Mouse (Mus musculus): ENCODE measurements around the gene Txlnb. TPM values are rescaled to one million over a fixed set of nuclear protein-coding genes. Genes with fewer than 3 reads are reported as not detected.

Txlnb gene
- polyA plus RNA-seq, 1 experiment from 2014 or later = 4.2 TPM

- Histone ChIP-seq H3K36me3 (ENCODE audit: control insufficient read depth, insufficient read depth, low read length) (no peaks in the 10 kb centered on the region), H3K4me3 (ENCODE audit: low read depth, low read length) (no peak overlapping the region), H3K9me3 (ENCODE audit: control insufficient read depth, low read length) (no peaks in the 10 kb centered on the region), H3K4me1 (ENCODE audit: control insufficient read depth, insufficient read depth, low read length) (no peaks in the 10 kb centered on the region), H3K9ac (ENCODE audit: low read length) (no peak overlapping the region), H3K27ac (ENCODE audit: low read depth, low read length) (no peak overlapping the region), H3K4me2 (ENCODE audit: low read depth) (no peak overlapping the region), H3K27me3 (ENCODE audit: control insufficient read depth, insufficient read depth, low read length) (no peaks in the 10 kb centered on the region)
- ATAC-seq (ENCODE audit: insufficient read depth, low FRiP score, low TSS enrichment) (no peak), DNase-seq (ENCODE audit: low spot score) (no peak)
- WGBS = 90% methylated on average over 6 of the region's 6 CpGs
Measured at GRCm38 (mm10) chr10:17835031-17835430, 39.0 kb downstream of the Txlnb start.

- 92% methylated on average over 1 of the region's 1 CpGs for WGBS
- Histone ChIP-seq H3K9ac (ENCODE audit: low read length) (no peak overlapping the region), H3K27me3 (ENCODE audit: control insufficient read depth, insufficient read depth, low read length) (no peaks in the 10 kb centered on the region), H3K27ac (ENCODE audit: low read depth, low read length) (no peak overlapping the region), H3K4me2 (ENCODE audit: low read depth) (no peak overlapping the region), H3K36me3 (ENCODE audit: control insufficient read depth, insufficient read depth, low read length) (no peaks in the 10 kb centered on the region), H3K9me3 (ENCODE audit: control insufficient read depth, low read length) (no peaks in the 10 kb centered on the region), H3K4me3 (ENCODE audit: low read depth, low read length) (no peak overlapping the region), H3K4me1 (ENCODE audit: control insufficient read depth, insufficient read depth, low read length) (no peaks in the 10 kb centered on the region)
- no peak for ATAC-seq (ENCODE audit: insufficient read depth, low FRiP score, low TSS enrichment)
- DNase-seq (ENCODE audit: low spot score) = no peak
Measured at GRCm38 (mm10) chr10:17836275-17836674, 40.2 kb downstream of the Txlnb start.

- ATAC-seq (ENCODE audit: insufficient read depth, low FRiP score, low TSS enrichment) (no peak), DNase-seq (ENCODE audit: low spot score) (no peak)
- Histone ChIP-seq H3K4me3 (ENCODE audit: low read depth, low read length) (no peak overlapping the region), H3K4me1 (ENCODE audit: control insufficient read depth, insufficient read depth, low read length) (no peaks in the 10 kb centered on the region), H3K36me3 (ENCODE audit: control insufficient read depth, insufficient read depth, low read length) (no peaks in the 10 kb centered on the region), H3K27ac (ENCODE audit: low read depth, low read length) (no peak overlapping the region), H3K4me2 (ENCODE audit: low read depth) (no peak overlapping the region), H3K9me3 (ENCODE audit: control insufficient read depth, low read length) (no peaks in the 10 kb centered on the region), H3K9ac (ENCODE audit: low read length) (no peak overlapping the region), H3K27me3 (ENCODE audit: control insufficient read depth, insufficient read depth, low read length) (no peaks in the 10 kb centered on the region)
- 91% methylated on average over 3 of the region's 3 CpGs for WGBS
Measured at GRCm38 (mm10) chr10:17842030-17842429, 46.0 kb downstream of the Txlnb start.

- Histone ChIP-seq H3K4me1 (ENCODE audit: control insufficient read depth, insufficient read depth, low read length) (no peaks in the 10 kb centered on the region), H3K27ac (ENCODE audit: low read depth, low read length) (no peak overlapping the region), H3K27me3 (ENCODE audit: control insufficient read depth, insufficient read depth, low read length) (no peaks in the 10 kb centered on the region), H3K4me2 (ENCODE audit: low read depth) (no peak overlapping the region), H3K36me3 (ENCODE audit: control insufficient read depth, insufficient read depth, low read length) (no peaks in the 10 kb centered on the region), H3K9ac (ENCODE audit: low read length) (no peak overlapping the region), H3K9me3 (ENCODE audit: control insufficient read depth, low read length) (no peaks in the 10 kb centered on the region), H3K4me3 (ENCODE audit: low read depth, low read length) (no peak overlapping the region)
- ATAC-seq (ENCODE audit: insufficient read depth, low FRiP score, low TSS enrichment) = no peak
- DNase-seq (ENCODE audit: low spot score) = no peak
- 80% methylated on average over 4 of the region's 4 CpGs for WGBS
Measured at GRCm38 (mm10) chr10:17844781-17845537, 48.9 kb downstream of the Txlnb start.

GRCm38 (mm10) chr10:17857647-17858261, 61.7 kb downstream of the Txlnb start:
- H3K27me3 ChIP-seq (ENCODE audit: control insufficient read depth, insufficient read depth, low read length) = no peaks in the 10 kb centered on the region
- H3K4me3 ChIP-seq (ENCODE audit: low read depth, low read length) = no peak overlapping the region
- ATAC-seq (ENCODE audit: insufficient read depth, low FRiP score, low TSS enrichment) (no peak), DNase-seq (ENCODE audit: low spot score) (no peak)
- H3K4me1 ChIP-seq (ENCODE audit: control insufficient read depth, insufficient read depth, low read length) = no peaks in the 10 kb centered on the region
- 88% methylated on average over 9 of the region's 9 CpGs for WGBS
- no peaks in the 10 kb centered on the region for H3K36me3 ChIP-seq (ENCODE audit: control insufficient read depth, insufficient read depth, low read length)
- H3K27ac ChIP-seq (ENCODE audit: low read depth, low read length) = no peak overlapping the region
- no peaks in the 10 kb centered on the region for H3K9me3 ChIP-seq (ENCODE audit: control insufficient read depth, low read length)
- no peak overlapping the region for H3K4me2 ChIP-seq (ENCODE audit: low read depth)
- no peak overlapping the region for H3K9ac ChIP-seq (ENCODE audit: low read length)

- ATAC-seq (ENCODE audit: insufficient read depth, low FRiP score, low TSS enrichment) (no peak), DNase-seq (ENCODE audit: low spot score) (no peak)
- no peaks in the 10 kb centered on the region for H3K4me1 ChIP-seq (ENCODE audit: control insufficient read depth, insufficient read depth, low read length)
- H3K36me3 ChIP-seq (ENCODE audit: control insufficient read depth, insufficient read depth, low read length) = no peaks in the 10 kb centered on the region
- WGBS = 85% methylated on average over 6 of the region's 6 CpGs
- no peak overlapping the region for H3K4me2 ChIP-seq (ENCODE audit: low read depth)
- H3K27me3 ChIP-seq (ENCODE audit: control insufficient read depth, insufficient read depth, low read length) = no peaks in the 10 kb centered on the region
- no peak overlapping the region for H3K4me3 ChIP-seq (ENCODE audit: low read depth, low read length)
- H3K9me3 ChIP-seq (ENCODE audit: control insufficient read depth, low read length) = no peaks in the 10 kb centered on the region
- H3K27ac ChIP-seq (ENCODE audit: low read depth, low read length) = no peak overlapping the region
- H3K9ac ChIP-seq (ENCODE audit: low read length) = no peak overlapping the region
Measured at GRCm38 (mm10) chr10:17860701-17861480, 64.9 kb downstream of the Txlnb start.

GRCm38 (mm10) chr10:17869822-17870662, 74.0 kb downstream of the Txlnb start:
- no peak overlapping the region for H3K4me2 ChIP-seq (ENCODE audit: low read depth)
- ATAC-seq (ENCODE audit: insufficient read depth, low FRiP score, low TSS enrichment) (peak; percentile 85), DNase-seq (ENCODE audit: low spot score) (peak; percentile 63)
- WGBS = 27% methylated on average over 5 of the region's 5 CpGs
- H3K4me1 ChIP-seq (ENCODE audit: control insufficient read depth, insufficient read depth, low read length) = peaks cover 4% of the 10 kb centered on the region; the same call in 1 of the 2 replicates
- H3K36me3 ChIP-seq (ENCODE audit: control insufficient read depth, insufficient read depth, low read length) = no peaks in the 10 kb centered on the region
- H3K27me3 ChIP-seq (ENCODE audit: control insufficient read depth, insufficient read depth, low read length) = no peaks in the 10 kb centered on the region
- no peak overlapping the region for H3K4me3 ChIP-seq (ENCODE audit: low read depth, low read length)
- no peak overlapping the region for H3K9ac ChIP-seq (ENCODE audit: low read length)
- no peak overlapping the region for H3K27ac ChIP-seq (ENCODE audit: low read depth, low read length)
- H3K9me3 ChIP-seq (ENCODE audit: control insufficient read depth, low read length) = no peaks in the 10 kb centered on the region

Measured in neural tube, embryonic 11.5 days (tissue).